Mouse (Mus musculus) myocyte (in vitro differentiated cells): ENCODE measurements around the gene Dusp12.

ENCODE experiments used
- E2F4 ChIP-seq: IDR thresholded peaks from one replicate; pipeline ENCODE4 v1.6.1; 2011; ENCODE audit warnings: mild to moderate bottlenecking, control low read depth, moderate library complexity; ENCODE audit not compliant: insufficient read depth
- MAX ChIP-seq: IDR thresholded peaks from one replicate; pipeline ENCODE4 v1.6.1; 2011; ENCODE audit warnings: low read depth, mild to moderate bottlenecking, control low read depth
- MYOG ChIP-seq, 3 experiments: IDR thresholded peaks; one replicate each; pipeline ENCODE4 v1.6.1; 2011; ENCODE audit warnings: control low read depth in 2 of 3, low read depth in 2 of 3, mild to moderate bottlenecking in 2 of 3; ENCODE audit not compliant: insufficient read length in 2 of 3, control insufficient read depth in 1 of 3, insufficient read depth in 1 of 3
- POLR2A ChIP-seq: IDR thresholded peaks from one replicate; pipeline ENCODE4 v1.6.1; 2011; ENCODE audit warnings: low read depth, mild to moderate bottlenecking, control low read depth, moderate library complexity; ENCODE audit not compliant: insufficient read length
- POLR2AphosphoS2 ChIP-seq: IDR thresholded peaks from one replicate; pipeline ENCODE4 v1.6.1; 2011; ENCODE audit warnings: low read depth, control low read depth; ENCODE audit not compliant: insufficient read length
- SRF ChIP-seq: IDR thresholded peaks from one replicate; pipeline ENCODE4 v1.6.1; 2011; ENCODE audit warnings: low read depth; ENCODE audit not compliant: control insufficient read depth, insufficient read length
- TCF12 ChIP-seq: IDR thresholded peaks from one replicate; pipeline ENCODE4 v1.6.1; 2011; ENCODE audit warnings: mild to moderate bottlenecking, control low read depth; ENCODE audit not compliant: poor library complexity, insufficient read depth, severe bottlenecking
- USF1 ChIP-seq: IDR thresholded peaks from one replicate; pipeline ENCODE4 v1.6.1; 2011; ENCODE audit warnings: low read depth, mild to moderate bottlenecking, control low read depth, moderate library complexity

DNA sequence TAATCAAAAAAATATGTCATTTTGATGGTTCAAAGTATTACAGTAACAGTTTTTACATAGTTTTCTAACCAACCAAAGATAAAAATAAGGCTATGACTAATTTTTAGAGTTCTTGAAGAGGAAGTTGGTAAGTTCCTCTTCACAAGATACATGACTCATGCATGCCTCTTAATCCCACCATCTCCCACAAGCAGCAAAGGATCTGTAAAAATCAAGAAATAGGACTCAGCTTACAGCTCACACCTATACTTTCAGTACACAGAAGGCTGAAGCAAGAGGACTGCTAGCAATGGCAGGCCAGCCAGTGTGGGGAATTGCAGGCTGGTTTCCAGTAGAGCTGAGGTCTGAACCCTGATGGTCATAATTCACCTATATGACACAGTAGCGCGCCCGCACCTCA lies 31.7 kb downstream of the Dusp12 start:
- TF ChIP-seq E2F4 = no peak
- no peak for TF ChIP-seq POLR2A
- no peak for TF ChIP-seq POLR2AphosphoS2
- no peak for TF ChIP-seq MYOG (IDR thresholded peaks at IDR 0.05; ENCODE audit: control insufficient read depth in 1 of 3, insufficient read depth in 1 of 3, insufficient read length in 2 of 3, low read depth in 2 of 3)
- TF ChIP-seq SRF = no peak
- TF ChIP-seq MAX = no peak
- TF ChIP-seq TCF12 = no peak
- TF ChIP-seq USF1 = no peak
